Mouse (Mus musculus) embryo, embryonic 11 days (tissue): ENCODE results near the gene Fibp.

Experiments used
- DNase-seq: peaks from one replicate; pipeline ENCODE4 v3.0.0-alpha.2; 2015

The Fibp gene

GRCm38 (mm10) chr19:5432992-5433852, 27.2 kb upstream of the Fibp start:
- peak; percentile 66 for DNase-seq

GRCm38 (mm10) chr19:5433951-5434350, 26.5 kb upstream of the Fibp start:
- DNase-seq: no peak

DNA sequence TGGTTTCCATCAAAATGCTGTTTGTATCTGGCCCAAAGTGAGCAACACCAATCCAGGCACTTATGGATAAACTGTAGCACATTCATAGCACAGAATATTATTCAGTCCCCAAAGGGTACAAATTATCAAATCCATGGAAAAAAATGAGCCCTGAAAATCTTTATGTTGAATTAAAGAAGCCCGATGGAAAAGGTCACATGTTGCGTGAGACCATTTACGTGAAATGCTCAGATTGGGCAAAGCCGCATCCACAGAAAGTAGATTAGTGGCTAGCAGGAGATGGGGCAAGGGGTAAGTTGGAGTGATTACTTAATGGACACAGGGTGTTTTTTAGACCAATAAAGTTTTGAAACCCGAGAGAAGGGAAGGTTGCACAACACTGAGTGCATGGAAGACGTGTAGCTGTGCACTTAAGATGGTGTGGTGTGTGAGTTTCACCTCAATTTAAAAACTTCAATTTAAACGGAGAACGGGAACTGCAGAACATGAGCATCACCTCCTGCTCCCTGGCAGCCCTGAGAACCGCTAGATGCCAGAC, 16.0 kb upstream of the Fibp start:
- DNase-seq: no peak

DNA sequence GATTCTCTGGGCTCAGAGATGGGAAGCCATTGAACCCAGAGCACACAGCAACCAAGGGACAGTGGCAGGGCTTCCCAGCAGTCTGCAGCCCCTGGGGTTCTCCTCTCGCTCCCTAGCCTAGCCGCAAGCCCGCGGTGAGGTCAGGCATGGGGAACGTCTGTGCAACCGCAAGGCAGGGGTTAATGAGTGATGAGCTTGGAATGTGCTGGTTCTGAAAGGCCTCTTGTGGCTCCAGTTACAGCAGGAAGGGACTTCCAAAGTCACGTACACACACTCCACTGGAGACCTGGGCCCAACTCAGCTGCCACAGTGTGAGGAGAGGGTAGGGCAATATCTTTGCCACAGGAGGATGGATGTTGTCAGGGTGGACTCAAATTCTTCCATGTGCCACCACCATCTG, 15.5 kb upstream of the Fibp start:
- DNase-seq: no peak

DNA sequence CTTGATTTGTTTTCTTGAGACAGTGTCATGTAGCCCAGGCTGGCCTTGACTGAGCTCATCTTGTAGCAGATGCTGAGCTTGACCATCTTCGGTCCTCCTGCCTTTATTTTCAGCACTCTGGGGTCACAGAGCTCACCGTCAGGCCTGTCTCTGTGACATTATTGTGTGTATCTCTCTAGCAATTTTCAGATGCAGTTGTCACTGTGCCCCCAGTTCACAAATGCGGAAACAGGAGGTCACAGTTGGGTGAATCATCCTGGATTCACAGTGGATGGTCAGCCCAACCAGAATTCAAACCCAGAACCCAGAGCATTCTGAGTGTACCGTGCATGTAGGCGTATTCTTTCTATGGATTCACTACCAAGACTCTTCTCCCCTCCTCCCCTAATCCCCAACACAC, 14.7 kb upstream of the Fibp start:
- DNase-seq: no peak

DNA sequence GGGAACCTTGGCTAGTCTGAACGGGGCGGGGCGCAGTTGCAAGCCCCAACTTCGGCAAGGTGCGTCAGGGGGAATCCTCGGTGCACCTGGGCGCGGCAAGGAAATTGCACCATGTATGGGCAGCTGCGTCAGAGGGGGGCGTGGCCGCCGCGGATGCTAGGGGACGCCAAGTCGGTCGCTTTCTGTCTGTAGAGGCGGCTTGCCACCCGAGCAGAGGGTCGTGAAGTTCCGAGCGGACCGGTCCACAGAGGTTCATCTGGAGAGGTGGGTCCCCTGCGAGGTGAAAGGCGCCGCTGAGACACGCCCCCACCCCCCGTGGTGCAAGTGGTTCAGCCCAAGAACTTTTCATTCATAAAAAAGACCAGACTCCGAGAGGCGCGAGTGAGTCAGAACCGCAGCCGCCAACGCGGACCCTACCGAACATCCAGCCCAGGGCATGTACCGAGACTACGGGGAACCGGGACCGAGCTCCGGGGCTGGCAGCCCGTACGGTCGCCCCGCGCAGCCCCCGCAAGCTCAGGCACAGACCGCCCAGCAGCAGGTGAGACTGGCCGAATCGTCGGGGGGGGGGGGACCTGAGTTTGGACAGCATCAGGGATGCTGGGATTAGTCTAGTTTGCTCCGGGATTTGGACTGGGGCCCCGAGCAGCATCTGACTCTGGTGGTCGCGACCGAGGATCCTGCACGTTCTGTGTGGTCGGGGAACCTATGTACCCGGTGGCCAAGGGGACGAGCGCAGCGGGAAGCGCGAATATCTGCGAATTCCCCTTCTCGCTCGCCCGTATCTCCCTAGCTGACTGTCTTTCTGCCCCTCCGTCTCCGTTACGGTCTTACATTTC, 12.7 kb upstream of the Fibp start, which contains the start of gene Fosl1:
Fosl1 (plus strand) TSS at position 33 of the 839 bp plus-strand sequence.
- peak; percentile 71 for DNase-seq

DNA sequence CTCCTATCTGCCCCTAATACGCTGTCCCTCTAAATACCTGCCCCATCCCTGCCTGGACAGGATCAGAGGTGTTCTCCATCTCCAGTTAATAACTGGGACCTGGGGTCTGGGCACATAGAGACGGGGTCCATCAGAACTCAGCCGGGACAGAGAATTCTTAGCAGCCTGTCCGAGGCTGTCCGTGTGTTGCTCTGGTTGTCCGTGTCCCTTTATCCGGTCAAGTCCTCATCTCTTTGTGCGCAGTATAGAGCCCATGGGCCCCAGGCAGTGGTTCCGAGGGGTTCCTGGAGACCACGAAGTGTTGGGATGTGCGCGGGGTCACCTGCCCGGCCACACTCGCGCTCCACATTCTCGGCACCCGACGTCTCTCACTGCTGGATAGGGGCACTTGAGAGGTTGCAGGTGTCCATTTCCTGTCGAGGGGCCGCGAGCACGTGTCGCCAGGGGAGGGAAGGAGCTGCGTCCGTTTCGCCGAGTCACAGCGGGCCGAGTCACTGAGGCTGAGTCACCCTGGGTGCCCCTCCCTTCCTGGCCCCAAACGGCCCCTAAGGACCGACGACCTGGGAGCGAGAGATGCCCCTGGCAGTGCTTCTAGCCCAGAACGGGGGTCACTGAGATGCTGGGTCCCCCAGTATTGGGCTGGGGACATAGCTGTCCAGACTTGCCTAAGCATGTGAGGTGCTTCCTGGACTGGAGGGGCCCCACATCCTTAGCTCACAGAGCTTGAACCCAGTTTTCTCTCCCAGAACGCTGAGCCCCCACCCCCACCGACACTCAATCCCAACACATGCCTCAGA, 11.9 kb upstream of the Fibp start:
- peak; percentile 37 for DNase-seq

- DNase-seq: no peak
These were observed 10.7 kb upstream of the Fibp start for GRCm38 (mm10) chr19:5449673-5450072.

DNA sequence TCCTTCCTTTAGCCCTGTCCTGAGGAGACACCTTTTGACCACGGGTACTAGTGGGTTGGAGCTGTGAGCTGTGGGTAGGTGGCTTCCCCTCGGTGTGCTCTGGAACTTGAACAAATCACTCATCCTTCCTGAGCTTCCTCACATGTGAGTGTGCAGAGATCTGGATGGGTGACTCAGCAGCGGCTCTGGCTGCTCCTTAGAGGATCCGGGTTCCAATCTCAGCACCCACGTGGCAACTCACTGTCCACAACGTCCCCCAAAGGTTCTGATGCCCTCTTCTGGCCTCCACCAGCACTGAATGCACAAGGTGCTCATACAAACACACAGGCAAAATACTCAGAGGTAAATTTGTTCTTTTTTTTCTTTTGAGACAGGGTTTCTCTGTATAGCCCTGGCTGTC, 8.6 kb upstream of the Fibp start:
- DNase-seq: no peak

DNA sequence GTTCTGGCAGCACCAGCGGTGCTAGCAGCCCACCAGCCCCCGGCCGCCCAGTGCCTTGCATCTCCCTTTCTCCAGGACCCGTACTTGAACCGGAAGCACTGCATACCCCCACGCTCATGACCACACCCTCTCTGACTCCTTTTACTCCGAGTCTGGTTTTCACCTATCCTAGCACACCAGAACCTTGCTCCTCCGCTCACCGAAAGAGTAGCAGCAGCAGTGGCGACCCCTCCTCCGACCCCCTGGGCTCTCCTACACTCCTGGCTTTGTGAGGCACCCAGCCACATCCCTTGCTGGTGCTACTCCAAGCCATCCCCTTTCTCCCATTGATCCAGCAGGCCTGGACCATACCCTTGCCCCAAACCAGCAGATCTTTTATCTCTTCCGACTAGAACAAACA, 5.4 kb upstream of the Fibp start:
- DNase-seq: no peak

DNA sequence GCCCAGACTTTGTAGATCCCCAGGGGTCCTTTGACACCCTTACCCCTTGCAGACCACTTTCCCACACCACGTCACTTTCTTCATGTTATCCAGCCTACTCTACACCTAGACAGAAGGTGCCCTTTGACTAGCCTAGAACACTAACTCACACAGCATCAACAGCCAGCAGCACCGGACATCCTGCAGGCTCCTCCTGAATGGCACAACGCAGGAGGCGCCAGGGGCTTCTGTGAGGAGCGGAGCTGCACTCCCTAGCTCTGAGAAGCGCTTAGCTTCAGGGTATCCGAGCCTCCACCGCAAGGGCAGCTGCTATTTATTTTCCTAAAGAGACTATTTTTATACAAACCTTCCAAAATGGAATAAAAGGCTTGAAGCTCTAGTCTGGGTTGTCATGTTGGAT, 4.8 kb upstream of the Fibp start:
- no peak for DNase-seq

DNA sequence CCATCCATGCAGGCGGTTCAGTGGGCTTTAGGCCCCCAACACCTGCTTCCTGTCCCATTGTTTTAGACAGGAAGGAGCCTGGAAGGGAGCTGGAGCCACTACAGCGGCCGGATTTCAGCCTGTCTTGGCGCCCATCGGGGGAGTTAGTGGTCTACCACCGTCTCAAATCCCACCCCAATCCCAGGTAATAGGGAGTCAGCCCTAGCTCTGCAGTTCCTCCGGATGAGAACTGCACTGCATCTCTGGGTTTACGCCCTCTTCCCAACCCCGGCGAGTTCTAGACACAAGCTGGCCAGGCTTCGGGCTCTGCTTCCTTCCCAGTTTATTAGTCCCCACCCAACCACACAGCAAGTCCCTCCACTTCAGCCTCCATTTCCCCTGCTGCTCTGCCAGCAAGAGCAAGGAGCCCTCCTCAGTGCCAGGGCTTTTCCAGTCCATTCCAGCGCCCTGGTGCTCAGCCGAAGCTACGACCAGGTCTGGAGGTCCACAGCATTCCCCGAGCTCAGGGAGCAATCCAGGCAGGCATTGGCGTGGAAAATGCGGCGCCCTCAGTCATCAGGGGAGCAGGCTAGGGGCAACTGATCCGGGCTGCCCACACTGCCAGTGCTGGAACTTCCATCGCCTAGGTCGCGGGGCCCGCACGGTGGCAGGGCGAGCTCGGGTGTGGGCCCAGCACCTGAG, 4.0 kb upstream of the Fibp start:
- DNase-seq: peak; percentile 50

DNA sequence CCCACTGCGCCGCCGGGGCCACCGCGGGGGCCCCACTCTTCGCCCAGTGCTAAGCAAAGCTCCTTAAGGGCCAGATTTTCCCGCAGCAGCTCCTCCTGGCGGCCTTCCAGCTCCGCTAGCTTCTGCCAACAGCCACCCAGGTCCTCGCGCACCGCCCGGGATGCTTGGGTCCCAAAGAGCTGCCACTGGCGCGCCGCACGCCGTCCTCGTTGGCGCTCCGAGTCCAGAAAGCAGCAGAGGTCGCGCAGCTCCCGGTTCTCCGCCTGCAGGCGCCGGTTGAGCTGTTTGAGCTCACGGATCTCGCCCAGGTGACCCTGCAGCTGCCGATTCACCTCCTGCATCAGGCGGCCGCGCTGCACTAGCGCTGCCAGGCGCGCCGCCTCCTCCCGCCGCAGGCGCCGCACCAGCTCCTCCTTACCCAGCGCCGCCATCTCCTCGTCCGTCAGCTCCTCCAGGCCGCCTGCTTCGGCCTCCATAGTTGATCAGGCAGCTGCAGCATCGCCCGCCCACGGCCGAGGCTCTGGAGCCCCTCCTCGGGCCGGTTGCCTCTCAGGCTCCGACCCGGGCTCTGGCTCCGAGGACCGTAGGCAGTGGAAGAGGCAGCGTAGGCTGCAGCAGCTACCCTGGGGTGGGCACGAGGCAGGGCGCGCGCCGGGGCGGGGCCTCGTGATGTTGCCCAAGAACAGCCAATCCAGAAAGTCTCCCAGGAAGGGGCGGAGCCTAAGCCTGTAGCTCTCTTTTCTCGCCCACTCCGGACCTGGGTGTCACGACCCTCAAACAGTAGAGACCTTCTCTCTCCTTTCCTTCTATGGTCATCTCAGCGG, 3.3 kb upstream of the Fibp start:
- DNase-seq: peak; percentile 97

- DNase-seq: no peak
These were observed 2.5 kb upstream of the Fibp start, which contains the start of gene Ccdc85b for GRCm38 (mm10) chr19:5457746-5458442. Gene Ccdc85b (minus strand): TSS chr19:5457894.

- no peak for DNase-seq
These were observed 1.4 kb upstream of the Fibp start for GRCm38 (mm10) chr19:5459019-5459418.

GRCm38 (mm10) chr19:5459896-5460295, 519 bp upstream of the Fibp start:
- DNase-seq: no peak

GRCm38 (mm10) chr19:5461411-5461810, 996 bp downstream of the Fibp start:
- no peak for DNase-seq

- DNase-seq: no peak
These were observed 2.8 kb downstream of the Fibp start for GRCm38 (mm10) chr19:5463212-5463611.

DNA sequence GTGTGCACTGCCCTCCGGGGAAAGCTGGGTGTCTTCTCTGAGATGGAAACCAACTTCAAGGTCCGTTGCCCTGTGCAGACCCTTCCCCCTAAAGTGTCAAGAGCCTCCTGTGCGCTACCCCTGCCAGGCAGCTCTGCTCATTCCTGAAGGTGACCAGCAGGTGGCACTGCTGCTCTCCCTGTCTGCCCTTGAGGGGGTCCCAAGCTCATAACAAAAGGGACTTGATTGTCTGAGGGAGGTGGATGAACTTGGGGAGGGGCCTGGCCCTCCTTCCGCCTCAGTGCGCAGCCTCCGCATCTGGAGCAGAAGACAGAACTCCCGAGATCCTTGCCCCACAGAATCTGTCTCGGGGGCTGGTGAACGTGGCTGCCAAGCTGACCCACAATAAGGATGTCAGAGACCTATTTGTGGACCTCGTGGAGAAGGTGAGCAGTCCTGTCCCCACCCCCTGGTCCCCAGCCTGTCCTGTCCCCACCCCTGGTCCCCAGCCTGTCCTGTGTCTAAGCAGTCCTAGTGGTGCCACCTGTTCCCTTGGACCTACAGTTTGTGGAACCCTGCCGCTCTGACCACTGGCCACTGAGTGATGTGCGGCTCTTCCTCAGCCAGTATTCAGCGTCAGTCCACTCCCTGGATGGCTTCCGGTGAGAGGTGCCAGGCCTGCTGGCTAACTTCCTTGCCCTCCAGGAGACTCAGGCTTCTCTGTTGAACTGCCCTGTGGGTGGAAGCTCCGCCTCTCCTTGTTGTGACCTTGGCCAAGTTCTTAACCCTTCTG, 3.6 kb downstream of the Fibp start:
- peak; percentile 85 for DNase-seq

DNA sequence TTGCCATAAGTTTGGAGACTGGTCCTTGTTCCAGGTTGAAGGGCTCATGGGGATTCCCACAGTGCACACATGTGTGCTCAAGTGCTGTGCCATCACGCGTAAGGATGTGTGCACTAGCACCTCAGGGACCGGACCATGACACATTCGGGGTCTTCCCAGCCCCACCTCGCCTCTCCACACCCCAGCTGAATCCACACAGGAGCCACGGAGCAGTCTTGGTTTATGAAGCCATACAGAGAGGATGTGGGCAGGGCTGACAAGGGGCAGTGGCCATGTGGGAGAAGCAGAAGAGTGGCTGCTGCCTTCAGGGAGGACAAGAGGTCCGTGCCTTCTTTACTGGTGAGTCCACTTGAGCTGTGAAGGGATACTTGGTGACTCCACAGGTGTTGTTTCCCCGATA, 4.6 kb downstream of the Fibp start:
- no peak for DNase-seq
